ENCODE assay signal across 28 mouse cellular contexts in the genomic region with DNA sequence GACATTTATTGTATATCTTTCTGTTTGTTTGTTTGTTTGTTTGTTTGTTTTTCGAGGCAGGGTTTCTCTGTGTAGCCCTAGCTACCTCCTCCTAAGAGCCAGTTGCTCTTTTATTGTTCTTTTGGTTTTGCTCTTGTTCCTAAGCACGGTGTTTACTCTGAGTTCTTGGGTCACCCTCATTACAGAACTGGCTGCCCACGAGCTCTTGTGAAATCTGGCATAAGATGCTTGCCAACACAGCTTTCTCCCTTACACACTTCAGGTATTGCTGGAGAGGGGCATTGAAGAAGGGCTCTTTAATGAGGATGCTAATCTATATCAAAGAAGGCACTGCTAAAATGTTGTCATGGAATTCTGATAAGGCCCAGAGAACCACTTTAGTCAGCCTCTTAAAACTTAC. TPM values are rescaled to one million over a fixed set of nuclear protein-coding genes. Genes with fewer than 3 reads are reported as not detected.
DNase-seq lines count a peak whose midpoint lies in the region; ATAC-seq and TF ChIP-seq lines count a peak whose summit lies in the region.
"Had no signal": no experiment of that assay in that cellular context is flagged by ENCODE, and none has a peak within 500 bp of the region (broad histone marks: within the 10 kb centered on the region; RNA-seq: fewer than 3 reads in every experiment).

No protein-coding gene starts in this region.

- 0 out of 2 replicates have a peak, but pooled peaks cover 3% of the 10 kb centered on the region for H3K36me3 ChIP-seq in lung, postnatal 0 days (ENCODE audit: insufficient read depth, low read length)

- H3K9me3 ChIP-seq in lung, postnatal 0 days (ENCODE audit: low read length): no peaks in the 10 kb centered on the region
- H3K9me3 ChIP-seq: embryonic facial prominence, embryonic 10.5 days; embryonic facial prominence, embryonic 13.5 days; heart, embryonic 12.5 days; heart, embryonic 15.5 days; hindbrain, embryonic 10.5 days; hindbrain, embryonic 13.5 days had no signal

- H3K4me1 ChIP-seq in lung, postnatal 0 days (ENCODE audit: insufficient read depth, low read depth, low read length): no peaks in the 10 kb centered on the region
- H3K4me1 ChIP-seq in lung, adult 2 months (ENCODE audit: control insufficient read depth, insufficient read depth, low read length): no peaks in the 10 kb centered on the region

- no peak for TF ChIP-seq CTCF in lung, postnatal 0 days (IDR thresholded peaks at IDR 0.05)
- TF ChIP-seq CTCF in lung, adult 2 months (IDR thresholded peaks at IDR 0.05; ENCODE audit: insufficient read depth, low read length): no peak

- WGBS in lung, postnatal 0 days: 62% methylated on average over 3 of the region's 3 CpGs
- 53% methylated on average over 3 of the region's 3 CpGs for WGBS in lung, adult 2 months

- H3K27me3 ChIP-seq in lung, postnatal 0 days (replicated peaks; ENCODE audit: insufficient read depth, low read length): no peaks in the 10 kb centered on the region
- H3K27me3 ChIP-seq: embryonic facial prominence, embryonic 13.5 days; heart, embryonic 12.5 days; heart, embryonic 15.5 days; hindbrain, embryonic 13.5 days had no signal

- H3K4me3 ChIP-seq in lung, postnatal 0 days (ENCODE audit: low read depth, low read length): no peak overlapping the region
- H3K4me3 ChIP-seq in lung, adult 2 months (replicated peaks; ENCODE audit: extremely low read depth, low read depth, low read length): no peak overlapping the region
- H3K4me3 ChIP-seq: embryonic facial prominence, embryonic 10.5 days; embryonic facial prominence, embryonic 13.5 days; gastrocnemius, adult 2 months; heart, embryonic 12.5 days; heart, embryonic 15.5 days; hindbrain, embryonic 10.5 days; hindbrain, embryonic 13.5 days had no signal

- no peak for TF ChIP-seq EP300 in lung, postnatal 0 days (IDR thresholded peaks at IDR 0.05)

- H3K27ac ChIP-seq in lung, postnatal 0 days (ENCODE audit: low read length): no peak overlapping the region
- H3K27ac ChIP-seq: embryonic facial prominence, embryonic 10.5 days; embryonic facial prominence, embryonic 13.5 days; gastrocnemius, adult 2 months; heart, embryonic 15.5 days; hindbrain, embryonic 10.5 days; hindbrain, embryonic 13.5 days had no signal

- no peak overlapping the region for H3K9ac ChIP-seq in lung, postnatal 0 days (replicated peaks; ENCODE audit: low read depth)
- H3K9ac ChIP-seq: embryonic facial prominence, embryonic 13.5 days; forebrain, postnatal 0 days; heart, embryonic 12.5 days; heart, embryonic 15.5 days; hindbrain, embryonic 13.5 days had no signal

- no peak for TF ChIP-seq POLR2A in lung, adult 2 months (IDR thresholded peaks at IDR 0.05; ENCODE audit: borderline replicate concordance, extremely low read depth, low read depth, low read length)

- peak; percentile 54; the same call in 1 of the 2 replicates for ATAC-seq in lung, postnatal 0 days
- ATAC-seq: activated CD4-positive, CD25-positive, alpha-beta regulatory T cell, adult 4 months; forebrain, embryonic 14.5 days; forebrain, postnatal 0 days; hindbrain, embryonic 16.5 days had no signal

- H3K4me2 ChIP-seq in lung, postnatal 0 days (replicated peaks; ENCODE audit: low read depth, low read length): no peak overlapping the region
- H3K4me2 ChIP-seq: embryonic facial prominence, embryonic 13.5 days; heart, embryonic 12.5 days; heart, embryonic 15.5 days; hindbrain, embryonic 13.5 days had no signal

- peak; percentile 31 for DNase-seq in lung, postnatal 0 days (ENCODE audit: low spot score)
- DNase-seq in lung, adult 2 months: no peak
- DNase-seq in 416B (ENCODE audit: low read depth) (peak; percentile 43), adipocyte (ENCODE audit: low spot score) (peak; percentile 3)
- DNase-seq in gonadal fat pad, adult 2 months (ENCODE audit: low read depth): peak; percentile 70
- no peak for DNase-seq in ovary, adult 18-20 months (ENCODE audit: low spot score)
- DNase-seq: adrenal gland, postnatal 10 days; adrenal gland, postnatal 36 days; cerebellum, adult 11 months; cerebellum, adult 2 months; cerebellum, adult 9-11 months; cerebellum, postnatal 25 days; embryo, embryonic 11 days; forebrain, postnatal 0 days; gastrocnemius, adult 2 months; gastrocnemius, postnatal 14 days; heart, adult 18-20 months; heart, postnatal 10 days; heart, postnatal 36 days had no signal

RNA-seq across cellular contexts. Expression of gene Hebp2, which starts 35.2 kb away (rescaled TPM):
- polyA plus RNA-seq in lung, postnatal 0 days (2015; fragmentation: Nextera tagmentation; extraction: Ambion mirVana): 2.7 and 3.4 TPM in 2 replicates
- 0.49 and 5.5 TPM in 2 replicates for polyA plus RNA-seq in lung, adult 2 months (2012; rRNA removed)
- polyA plus RNA-seq in gonadal fat pad, adult 2 months (2012; rRNA removed): 11.8 and 17.5 TPM in 2 replicates
- polyA plus RNA-seq: activated CD4-positive, CD25-positive, alpha-beta regulatory T cell, adult 4 months had no signal

Comparison
In these comparisons a context has a peak if more than half of its experiments do, and no peak if none do; other contexts are left out.
1. DNase-seq: peak in lung, postnatal 0 days (single experiment), 416B (single experiment), adipocyte (single experiment) and gonadal fat pad, adult 2 months (single experiment); none in lung, adult 2 months (single experiment) and ovary, adult 18-20 months (single experiment).